Mouse (Mus musculus): ENCODE measurements around the gene Ajuba.
"Not testable (repeated sequence)": the region's sequence is repeated elsewhere in the genome, so short reads cannot be mapped to it uniquely, and the experiment has no call there.

Ajuba gene

GRCm38 (mm10) chr14:54577089-54577982, at the start of gene Ajuba:
TSS of gene Ajuba (minus strand) at chr14:54577558.
- DNase-seq (ENCODE audit: low spot score) = peak; percentile 98

GRCm38 (mm10) chr14:54624976-54625375, 47.6 kb upstream of the Ajuba start:
- no peak for DNase-seq (ENCODE audit: low spot score)

GRCm38 (mm10) chr14:54623334-54623733, 46.0 kb upstream of the Ajuba start:
- DNase-seq (ENCODE audit: low spot score) = no peak

- DNase-seq (ENCODE audit: low spot score) = no peak
These were observed 43.8 kb upstream of the Ajuba start, which contains the start of gene Psmb11 for GRCm38 (mm10) chr14:54621133-54621532. TSS of gene Psmb11 (plus strand) at chr14:54621433.

GRCm38 (mm10) chr14:54617897-54618365, 40.6 kb upstream of the Ajuba start, which contains the start of gene Psmb5:
TSS of gene Psmb5 (minus strand) at chr14:54618022.
- DNase-seq (ENCODE audit: low spot score) = peak; percentile 92

- DNase-seq (ENCODE audit: low spot score) = peak; percentile 68
These were observed 40.0 kb upstream of the Ajuba start for GRCm38 (mm10) chr14:54617152-54617896.

GRCm38 (mm10) chr14:54616226-54616825, 39.0 kb upstream of the Ajuba start:
- no peak for DNase-seq (ENCODE audit: low spot score)

- not testable (repeated sequence) for DNase-seq (ENCODE audit: low spot score)
These were observed 36.8 kb upstream of the Ajuba start for GRCm38 (mm10) chr14:54614130-54614529.

- no peak for DNase-seq (ENCODE audit: low spot score)
These were observed 33.3 kb upstream of the Ajuba start for GRCm38 (mm10) chr14:54610648-54611047.

- no peak for DNase-seq (ENCODE audit: low spot score)
These were observed 32.6 kb upstream of the Ajuba start for GRCm38 (mm10) chr14:54609962-54610361.

GRCm38 (mm10) chr14:54609245-54609644, 31.9 kb upstream of the Ajuba start:
- DNase-seq (ENCODE audit: low spot score) = no peak

GRCm38 (mm10) chr14:54607226-54607625, 29.9 kb upstream of the Ajuba start:
- DNase-seq (ENCODE audit: low spot score) = no peak

GRCm38 (mm10) chr14:54605752-54606321, 28.5 kb upstream of the Ajuba start, which contains the start of gene 4931414P19Rik:
TSS of gene 4931414P19Rik (minus strand) at chr14:54605993.
- peak; percentile 85 for DNase-seq (ENCODE audit: low spot score)

- DNase-seq (ENCODE audit: low spot score) = no peak
These were observed 26.3 kb upstream of the Ajuba start for GRCm38 (mm10) chr14:54603686-54604085.

- DNase-seq (ENCODE audit: low spot score) = peak; percentile 97
These were observed 25.8 kb upstream of the Ajuba start for GRCm38 (mm10) chr14:54603038-54603654.

- DNase-seq (ENCODE audit: low spot score) = no peak
These were observed 25.3 kb upstream of the Ajuba start for GRCm38 (mm10) chr14:54602613-54603012.

GRCm38 (mm10) chr14:54601601-54602000, 24.2 kb upstream of the Ajuba start:
- DNase-seq (ENCODE audit: low spot score) = no peak

GRCm38 (mm10) chr14:54597084-54597483, 19.7 kb upstream of the Ajuba start:
- DNase-seq (ENCODE audit: low spot score) = no peak

GRCm38 (mm10) chr14:54594631-54595414, 17.5 kb upstream of the Ajuba start:
- no peak for DNase-seq (ENCODE audit: low spot score)

- DNase-seq (ENCODE audit: low spot score) = no peak
These were observed 16.7 kb upstream of the Ajuba start for GRCm38 (mm10) chr14:54594055-54594454.

All from yolk sac, embryonic 10.5 days (tissue).